Mouse (Mus musculus) thymus, adult 2 months (tissue): ENCODE data around the gene Shank2. TPM values are rescaled to one million over a fixed set of nuclear protein-coding genes. Genes with fewer than 3 reads are reported as not detected.

Experiments used
- DNase-seq: peaks from one replicate; pipeline ENCODE4 v3.0.0; 2021
- H3K27ac ChIP-seq: fragments of 200-500 bp; 2 replicates; pipeline ENCODE4 v1.5.1; 2012; ENCODE audit warnings: low read length, control low read depth; ENCODE audit not compliant: control insufficient read depth, insufficient read depth
- H3K27me3 ChIP-seq: fragments of 200-500 bp; 2 replicates; pipeline ENCODE4 v1.6.1; 2012; ENCODE audit warnings: mild to moderate bottlenecking, low read length, moderate library complexity, mixed read lengths; ENCODE audit not compliant: control insufficient read depth, insufficient read depth
- H3K36me3 ChIP-seq: fragments of 200-500 bp; 2 replicates; pipeline ENCODE4 v1.6.1; 2012; ENCODE audit warnings: mild to moderate bottlenecking, low read length, moderate library complexity; ENCODE audit not compliant: control insufficient read depth, insufficient read depth
- H3K4me1 ChIP-seq: fragments of 200-500 bp; replicated peaks from 2 replicates; pipeline ENCODE4 v1.6.1; 2012; ENCODE audit warnings: low read length; ENCODE audit not compliant: control insufficient read depth, insufficient read depth
- H3K4me3 ChIP-seq: fragments of 200-500 bp; 2 replicates; pipeline ENCODE4 v1.5.1; 2012; ENCODE audit warnings: mild to moderate bottlenecking, low read length, control low read depth, moderate library complexity; ENCODE audit not compliant: control insufficient read depth, insufficient read depth
- CTCF ChIP-seq: fragments of 200-500 bp; IDR thresholded peaks from 2 replicates; pipeline ENCODE4 v1.5.1; 2012; ENCODE audit warnings: mild to moderate bottlenecking, control low read depth, low read length, moderate library complexity, borderline replicate concordance; ENCODE audit not compliant: control insufficient read depth, poor library complexity, insufficient read depth; ENCODE audit errors: extremely low read depth
- POLR2A ChIP-seq: fragments of 200-500 bp; IDR thresholded peaks from 2 replicates; pipeline ENCODE4 v1.6.1; 2012; ENCODE audit warnings: mild to moderate bottlenecking, low read length, control low read depth, moderate library complexity; ENCODE audit not compliant: control insufficient read depth, poor library complexity, insufficient read depth; ENCODE audit errors: extremely low read depth
- WGBS: fragments of 180-500 bp; shearing (Covaris S2); methylation state at CpG from one replicate; pipeline ENCODE4 v1.1.7; 2018; 5-methylcytosine and 5-hydroxymethylcytosine counted together
- polyA plus RNA-seq: library from polyadenylated mRNA; depleted of rRNA; stranded (reverse); fragments of >200 nt; gene quantifications from 2 replicates; pipeline ENCODE4 v1.2.3, GENCODE M21; 2012

Gene Shank2
- polyA plus RNA-seq, 1 experiment: 2.8 TPM

DNA sequence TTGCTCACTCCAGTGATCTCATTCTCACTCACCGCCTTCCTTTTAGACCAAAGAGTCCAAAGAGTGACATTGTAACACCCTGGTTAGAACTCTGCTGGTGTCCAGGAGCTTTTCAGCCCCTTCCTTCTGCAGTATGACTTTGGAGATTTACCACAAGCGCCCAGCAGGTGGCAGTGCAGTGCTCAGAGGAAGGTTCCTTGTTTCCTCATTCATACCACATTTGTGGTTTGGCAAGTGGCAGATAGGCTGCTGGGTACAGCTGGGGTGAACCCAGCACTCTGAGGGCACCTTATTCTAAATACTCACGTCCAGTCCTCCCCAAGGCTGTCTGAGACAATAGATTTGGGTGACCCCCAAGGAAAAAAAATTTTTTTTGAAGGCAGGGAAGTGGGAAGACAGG is 73.0 kb downstream of the Shank2 start:
- WGBS: 20% methylated on average over 3 of the region's 3 CpGs
- H3K27me3 ChIP-seq: no peaks in the 10 kb centered on the region
- TF ChIP-seq CTCF (peak; percentile 28; the same call in 1 of the 2 replicates), POLR2A (no peak)
- H3K4me3 ChIP-seq: no peak overlapping the region
- peak; percentile 65 for DNase-seq
- H3K36me3 ChIP-seq: no peaks in the 10 kb centered on the region
- H3K4me1 ChIP-seq: no peaks in the 10 kb centered on the region
- no peak overlapping the region for H3K27ac ChIP-seq

DNA sequence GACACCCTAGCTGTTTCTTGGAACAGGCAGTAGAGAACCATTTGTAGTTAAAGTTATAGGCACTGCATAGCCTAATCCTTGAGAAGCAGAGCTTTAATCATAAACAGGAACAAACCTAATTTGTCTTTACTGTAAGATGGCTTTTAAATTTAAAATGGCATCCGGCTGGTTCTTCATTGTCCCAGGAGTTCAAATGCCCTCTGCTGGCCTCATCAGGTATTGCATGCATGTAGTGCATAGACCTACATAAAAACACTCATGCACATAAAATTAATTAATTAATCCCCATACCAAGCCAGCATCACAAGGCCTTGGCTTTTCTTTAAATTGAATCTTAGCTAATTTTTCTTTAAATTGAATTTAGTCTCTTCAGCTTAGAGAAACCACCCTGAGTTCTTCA is 76.9 kb downstream of the Shank2 start:
- DNase-seq: peak; percentile 29
- Histone ChIP-seq H3K4me3 (no peak overlapping the region), H3K36me3 (no peaks in the 10 kb centered on the region), H3K27me3 (no peaks in the 10 kb centered on the region), H3K27ac (no peak overlapping the region), H3K4me1 (no peaks in the 10 kb centered on the region)
- 85% methylated on average over 1 of the region's 1 CpGs for WGBS
- TF ChIP-seq CTCF: no peak
- no peak for TF ChIP-seq POLR2A

- H3K27ac ChIP-seq: no peak overlapping the region
- no peak for TF ChIP-seq CTCF
- no peak for TF ChIP-seq POLR2A
- no peaks in the 10 kb centered on the region for H3K27me3 ChIP-seq
- no peaks in the 10 kb centered on the region for H3K4me1 ChIP-seq
- DNase-seq: no peak
- 89% methylated on average over 1 of the region's 1 CpGs for WGBS
- H3K4me3 ChIP-seq: no peak overlapping the region
- H3K36me3 ChIP-seq: no peaks in the 10 kb centered on the region
Measured at GRCm38 (mm10) chr7:144079861-144080260, 78.1 kb downstream of the Shank2 start.

DNA sequence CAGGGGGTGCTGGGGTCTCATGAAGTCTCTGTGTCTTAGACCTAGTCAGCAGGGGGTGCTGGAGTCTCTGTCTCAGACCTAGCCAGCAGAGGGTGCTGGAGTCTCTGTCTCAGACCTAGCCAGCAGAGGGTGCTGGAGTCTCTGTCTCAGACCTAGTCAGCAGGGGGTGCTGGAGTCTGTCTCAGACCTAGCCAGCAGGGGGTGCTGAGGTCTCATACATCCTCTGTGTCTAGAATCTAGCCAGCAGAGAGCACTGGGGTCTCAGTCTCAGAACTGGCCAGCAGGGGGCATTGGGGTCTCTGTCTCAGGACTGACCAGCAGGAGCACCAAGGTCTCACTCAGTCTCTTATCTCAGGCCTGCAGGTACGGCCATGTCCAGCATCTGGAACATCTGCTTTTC is 79.7 kb downstream of the Shank2 start:
- Histone ChIP-seq H3K27ac (no peak overlapping the region), H3K4me3 (no peak overlapping the region), H3K4me1 (no peaks in the 10 kb centered on the region), H3K27me3 (no peaks in the 10 kb centered on the region), H3K36me3 (no peaks in the 10 kb centered on the region)
- no peak for DNase-seq
- TF ChIP-seq CTCF: no peak
- no peak for TF ChIP-seq POLR2A
- WGBS: 100% methylated on average over 1 of the region's 1 CpGs

DNA sequence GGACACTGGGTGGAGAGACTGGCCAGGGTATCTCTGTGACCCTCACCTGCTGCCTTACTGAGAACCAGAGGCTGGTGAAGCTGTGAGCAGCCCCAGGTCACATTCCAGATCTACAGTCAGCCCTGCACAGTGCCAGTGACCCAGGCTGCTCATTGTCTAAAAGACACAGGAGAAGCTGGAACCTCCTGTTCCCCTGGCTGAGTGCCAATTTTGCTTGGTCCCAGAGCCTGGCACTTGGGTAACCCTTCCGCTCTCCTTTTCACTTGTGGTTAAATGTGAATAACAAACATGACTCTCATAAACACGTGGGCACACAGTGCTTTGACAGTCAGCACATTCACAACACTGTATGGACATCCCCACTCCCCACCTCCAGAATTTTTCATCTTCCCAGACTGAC is 80.2 kb downstream of the Shank2 start:
- no peak for TF ChIP-seq POLR2A
- no peak for TF ChIP-seq CTCF
- Histone ChIP-seq H3K36me3 (no peaks in the 10 kb centered on the region), H3K27me3 (no peaks in the 10 kb centered on the region), H3K27ac (no peak overlapping the region), H3K4me3 (no peak overlapping the region), H3K4me1 (no peaks in the 10 kb centered on the region)
- DNase-seq: no peak
- 66% methylated on average over 2 of the region's 2 CpGs for WGBS

DNA sequence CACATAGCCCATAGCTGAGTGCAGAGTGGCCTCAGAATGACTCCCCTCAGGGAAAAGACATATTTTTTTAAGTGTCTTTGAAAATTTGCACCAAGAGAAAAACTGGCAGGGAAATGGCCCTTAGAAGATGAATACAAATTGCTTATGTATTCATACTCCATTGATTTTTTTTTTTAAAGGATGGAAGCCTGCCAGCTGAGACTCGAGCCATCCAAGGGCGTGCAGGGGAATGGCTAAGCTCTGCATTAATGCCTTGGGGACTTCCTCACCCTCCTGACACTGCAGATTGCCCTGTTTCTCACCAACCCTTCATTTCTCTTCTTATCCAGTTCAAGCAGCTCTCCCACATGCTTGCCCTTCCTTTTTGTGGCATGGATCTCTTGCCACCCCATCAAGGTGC is 85.5 kb downstream of the Shank2 start:
- WGBS: 70% methylated on average over 2 of the region's 2 CpGs

GRCm38 (mm10) chr7:144094132-144094531 is 92.4 kb downstream of the Shank2 start:
- H3K27me3 ChIP-seq: no peaks in the 10 kb centered on the region
- H3K36me3 ChIP-seq: no peaks in the 10 kb centered on the region
- H3K27ac ChIP-seq: no peak overlapping the region
- no peaks in the 10 kb centered on the region for H3K4me1 ChIP-seq
- H3K4me3 ChIP-seq: no peak overlapping the region
- TF ChIP-seq CTCF (no peak), POLR2A (no peak)
- 90% methylated on average over 12 of the region's 12 CpGs for WGBS
- no peak for DNase-seq

More for the DNA sequence above, 85.5 kb downstream of the Shank2 start:
- H3K4me1 ChIP-seq: no peaks in the 10 kb centered on the region
- no peaks in the 10 kb centered on the region for H3K27me3 ChIP-seq
- TF ChIP-seq POLR2A (no peak), CTCF (no peak)
- no peak overlapping the region for H3K4me3 ChIP-seq
- no peak overlapping the region for H3K27ac ChIP-seq
- H3K36me3 ChIP-seq: no peaks in the 10 kb centered on the region
- no peak for DNase-seq
